10 mouse cellular contexts compared by ENCODE assay signal in genomic region chr10:121613570-121613969, GRCm38 (mm10). TPM values are rescaled to one million over a fixed set of nuclear protein-coding genes. Genes with fewer than 3 reads are reported as not detected.
A peak's percentile ranks its signal among the peaks of the same experiment; 100 is the strongest.
DNase-seq lines count a peak whose midpoint lies in the region; ATAC-seq and TF ChIP-seq lines count a peak whose summit lies in the region.
"Had no signal": no experiment of that assay in that cellular context is flagged by ENCODE, and none has a peak within 500 bp of the region (broad histone marks: within the 10 kb centered on the region; RNA-seq: fewer than 3 reads in every experiment).

No protein-coding gene starts in this region.

- H3K27ac ChIP-seq in bone marrow macrophage, adult 2 months (ENCODE audit: insufficient read depth, low read depth, low read length), result peak overlapping the region; percentile 34
- peak overlapping the region; percentile 58; the same call in 1 of the 2 replicates for H3K27ac ChIP-seq in lung, embryonic 15.5 days
- H3K27ac ChIP-seq in midbrain, embryonic 16.5 days (ENCODE audit: low read length), result no peak overlapping the region

- H3K9ac ChIP-seq in lung, embryonic 15.5 days, result no peak overlapping the region
- no peak overlapping the region for H3K9ac ChIP-seq in midbrain, embryonic 16.5 days (ENCODE audit: low read depth, low read length)
- H3K9ac ChIP-seq: forebrain, postnatal 0 days; limb, embryonic 15.5 days had no signal

- no peaks in the 10 kb centered on the region for H3K27me3 ChIP-seq in lung, embryonic 15.5 days
- H3K27me3 ChIP-seq in midbrain, embryonic 16.5 days (ENCODE audit: control insufficient read depth, insufficient read depth, low read depth, low read length), result no peaks in the 10 kb centered on the region
- H3K27me3 ChIP-seq: limb, embryonic 15.5 days had no signal

- TF ChIP-seq POLR2A in bone marrow macrophage, adult 2 months (IDR thresholded peaks at IDR 0.05; ENCODE audit: borderline replicate concordance, low read depth, low read length), result no peak

- peaks cover 87% of the 10 kb centered on the region for H3K36me3 ChIP-seq in lung, embryonic 15.5 days
- peaks cover 31% of the 10 kb centered on the region for H3K36me3 ChIP-seq in midbrain, embryonic 16.5 days (ENCODE audit: control insufficient read depth, insufficient read depth, low read length)

- no peak overlapping the region for H3K4me3 ChIP-seq in bone marrow macrophage, adult 2 months (ENCODE audit: insufficient read depth, low read length)
- no peak overlapping the region for H3K4me3 ChIP-seq in lung, embryonic 15.5 days
- H3K4me3 ChIP-seq in midbrain, embryonic 16.5 days (ENCODE audit: low read depth, low read length), result no peak overlapping the region
- H3K4me3 ChIP-seq: limb, embryonic 15.5 days had no signal

- ATAC-seq in granulocyte monocyte progenitor cell, adult 5-6 weeks (replicated peaks; ENCODE audit: poor library complexity, severe bottlenecking), result peak; percentile 58
- ATAC-seq in hematopoietic stem cell, adult 5-6 weeks (replicated peaks in 1 of 2; ENCODE audit: insufficient read depth in 1 of 2, low FRiP score in 2 of 2, low TSS enrichment in 1 of 2, low read depth in 1 of 2, poor library complexity in 2 of 2, severe bottlenecking in 2 of 2), result peak; percentile 46 to 72
- 0 out of 2 replicates have a peak, but pooled peaks have one; percentile 36 for ATAC-seq in lung, embryonic 15.5 days (ENCODE audit: borderline replicate concordance, extremely low read depth, low FRiP score, low TSS enrichment)
- no peak for ATAC-seq in midbrain, embryonic 16.5 days
- ATAC-seq: forebrain, postnatal 0 days had no signal

- no peak for DNase-seq in thymus, adult 18-20 months
- DNase-seq in adipocyte (ENCODE audit: low spot score), result no peak
- DNase-seq: forebrain, postnatal 0 days; thymus, postnatal 25 days had no signal

- no peak overlapping the region for H3K4me2 ChIP-seq in lung, embryonic 15.5 days
- no peak overlapping the region for H3K4me2 ChIP-seq in midbrain, embryonic 16.5 days (ENCODE audit: low read length)
- H3K4me2 ChIP-seq: limb, embryonic 15.5 days had no signal

- WGBS in lung, embryonic 15.5 days, result 82% methylated on average over 13 of the region's 13 CpGs
- 94% methylated on average over 13 of the region's 13 CpGs for WGBS in midbrain, embryonic 16.5 days

- H3K9me3 ChIP-seq in lung, embryonic 15.5 days, result no peaks in the 10 kb centered on the region
- H3K9me3 ChIP-seq in midbrain, embryonic 16.5 days (replicated peaks; ENCODE audit: control insufficient read depth, low read length, poor library complexity, severe bottlenecking), result no peaks in the 10 kb centered on the region
- H3K9me3 ChIP-seq: limb, embryonic 15.5 days had no signal

- no peak for TF ChIP-seq CTCF in bone marrow macrophage, adult 2 months (IDR thresholded peaks at IDR 0.05; ENCODE audit: low read depth, low read length)

- peaks cover 17% of the 10 kb centered on the region for H3K4me1 ChIP-seq in bone marrow macrophage, adult 2 months (ENCODE audit: control insufficient read depth, insufficient read depth, low read length)
- H3K4me1 ChIP-seq in lung, embryonic 15.5 days, result no peaks in the 10 kb centered on the region; the same call in 1 of the 2 replicates
- H3K4me1 ChIP-seq in midbrain, embryonic 16.5 days (ENCODE audit: control insufficient read depth, insufficient read depth, low read length), result no peaks in the 10 kb centered on the region
- H3K4me1 ChIP-seq: limb, embryonic 15.5 days had no signal

RNA-seq across cellular contexts. Expression of gene Xpot, which starts 12.6 kb away (rescaled TPM):
- 54.0 and 62.2 TPM in 2 replicates for polyA plus RNA-seq in bone marrow macrophage, adult 2 months (2012; ENCODE audit: insufficient read depth, insufficient read length, missing spikeins)
- 69.6 and 73.3 TPM in 2 replicates for total RNA-seq in granulocyte monocyte progenitor cell, adult 5-6 weeks (2014; fragmentation: Nextera tagmentation)
- total RNA-seq in granulocyte monocyte progenitor cell, adult 5-6 weeks (2017), result 93.8 and 105 TPM in 2 replicates
- total RNA-seq in hematopoietic stem cell, adult 5-6 weeks (2017), result 72.7 and 101 TPM in 2 replicates
- 48.9 and 59.7 TPM in 2 replicates for polyA plus RNA-seq in lung, embryonic 15.5 days (2015; fragmentation: Nextera tagmentation; extraction: Ambion mirVana)
- 30.7 and 32.0 TPM in 2 replicates for polyA plus RNA-seq in midbrain, embryonic 16.5 days (2015; fragmentation: Nextera tagmentation; extraction: Ambion mirVana)

RNA-seq across cellular contexts. Expression of gene Tbk1, which starts 27.0 kb away (rescaled TPM):
- 102 and 107 TPM in 2 replicates for polyA plus RNA-seq in bone marrow macrophage, adult 2 months (2012; ENCODE audit: insufficient read depth, insufficient read length, missing spikeins)
- 69.1 and 70.9 TPM in 2 replicates for total RNA-seq in granulocyte monocyte progenitor cell, adult 5-6 weeks (2014; fragmentation: Nextera tagmentation)
- total RNA-seq in granulocyte monocyte progenitor cell, adult 5-6 weeks (2017), result 53.0 and 67.7 TPM in 2 replicates
- 104 and 119 TPM in 2 replicates for total RNA-seq in hematopoietic stem cell, adult 5-6 weeks (2017)
- 34.4 and 36.7 TPM in 2 replicates for polyA plus RNA-seq in lung, embryonic 15.5 days (2015; fragmentation: Nextera tagmentation; extraction: Ambion mirVana)
- polyA plus RNA-seq in midbrain, embryonic 16.5 days (2015; fragmentation: Nextera tagmentation; extraction: Ambion mirVana), result 31.1 and 35.9 TPM in 2 replicates

RNA-seq across cellular contexts. Expression of gene D930020B18Rik, which starts 27.8 kb away (rescaled TPM):
- polyA plus RNA-seq in bone marrow macrophage, adult 2 months (2012; ENCODE audit: insufficient read depth, insufficient read length, missing spikeins), result not detected in 2 replicates
- not detected in 2 replicates for total RNA-seq in granulocyte monocyte progenitor cell, adult 5-6 weeks (2014; fragmentation: Nextera tagmentation)
- total RNA-seq in granulocyte monocyte progenitor cell, adult 5-6 weeks (2017), result 2.5 TPM in 1 of 2 replicates, not detected in the other
- total RNA-seq in hematopoietic stem cell, adult 5-6 weeks (2017), result 1.3 TPM in 1 of 2 replicates, not detected in the other
- 0.57 and 0.72 TPM in 2 replicates for polyA plus RNA-seq in lung, embryonic 15.5 days (2015; fragmentation: Nextera tagmentation; extraction: Ambion mirVana)
- polyA plus RNA-seq in midbrain, embryonic 16.5 days (2015; fragmentation: Nextera tagmentation; extraction: Ambion mirVana), result 0.24 and 0.44 TPM in 2 replicates
